Comparison of ENCODE assay signal across 8 mouse cellular contexts in the genomic region with DNA sequence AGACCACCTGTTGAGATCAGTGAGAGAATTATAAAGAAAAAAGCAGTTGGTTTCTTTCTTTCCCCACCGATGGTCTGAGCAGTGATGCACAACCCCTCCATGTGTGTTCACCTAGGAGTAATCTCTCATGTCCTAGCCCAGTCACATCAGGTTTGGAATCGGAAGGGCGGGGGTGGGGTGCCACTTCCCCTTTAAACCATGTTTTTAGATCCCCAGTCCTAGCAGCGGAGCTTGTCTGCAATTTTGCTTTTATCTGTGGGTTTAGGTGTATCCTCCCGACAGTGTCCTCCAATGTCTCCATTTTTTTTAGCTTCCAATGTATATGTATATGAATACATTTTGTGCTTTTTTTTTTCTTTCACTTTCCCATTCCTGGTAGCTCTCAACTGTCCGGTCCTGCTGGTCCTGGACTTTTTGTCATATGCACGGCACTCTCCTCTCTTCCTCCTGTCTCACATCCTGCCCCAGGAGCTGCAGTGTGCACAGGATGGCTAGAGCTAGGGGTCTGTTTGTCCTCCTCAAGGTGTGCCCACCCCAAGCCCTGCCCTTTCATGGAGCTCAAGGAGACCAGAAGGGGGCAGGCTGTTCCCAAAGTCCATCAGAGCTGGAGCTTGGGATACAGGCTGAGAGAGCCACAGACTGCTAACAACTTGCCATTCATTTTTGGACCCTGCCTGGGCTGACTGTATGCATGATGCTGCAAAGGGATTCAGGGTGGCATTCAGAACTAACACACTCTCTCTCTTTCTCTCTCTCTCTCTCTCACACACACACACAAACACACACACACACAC. TPM values are rescaled to one million over a fixed set of nuclear protein-coding genes. Genes with fewer than 3 reads are reported as not detected.
A peak's percentile ranks its signal among the peaks of the same experiment; 100 is the strongest.
DNase-seq lines count a peak whose midpoint lies in the region; ATAC-seq and TF ChIP-seq lines count a peak whose summit lies in the region.

No protein-coding gene starts in this region.

- WGBS in heart, embryonic 12.5 days: 61% methylated on average over 7 of the region's 7 CpGs
- WGBS in lung, postnatal 0 days: 67% methylated on average over 7 of the region's 7 CpGs

- no peak for DNase-seq in testis, postnatal 14 days (ENCODE audit: low spot score)
- DNase-seq in embryo, embryonic 9.5 days (ENCODE audit: extremely low spot score): peak; percentile 33
- DNase-seq in kidney, postnatal 14 days: peak; percentile 62
- DNase-seq in lung, postnatal 0 days (ENCODE audit: low spot score): peak; percentile 31
- DNase-seq in right cerebral cortex, postnatal 10 days (ENCODE audit: low spot score in 2 of 2): peak; percentile 81 to 82
- DNase-seq in thymus, postnatal 25 days: no peak

- no peak overlapping the region for H3K4me3 ChIP-seq in testis, adult 2 months (ENCODE audit: control insufficient read depth, low read depth, low read length)
- H3K4me3 ChIP-seq in heart, embryonic 12.5 days: no peak overlapping the region
- no peak overlapping the region for H3K4me3 ChIP-seq in lung, postnatal 0 days (ENCODE audit: low read depth, low read length)

- ATAC-seq in heart, embryonic 12.5 days (ENCODE audit: insufficient number of reproducible peaks, low FRiP score): no peak
- ATAC-seq in lung, postnatal 0 days: no peak

- peaks cover 15% of the 10 kb centered on the region for H3K4me1 ChIP-seq in testis, adult 2 months (ENCODE audit: control insufficient read depth, insufficient read depth, low read length)
- H3K4me1 ChIP-seq in heart, embryonic 12.5 days (replicated peaks): peaks cover 27% of the 10 kb centered on the region
- peaks cover 8% of the 10 kb centered on the region; the same call in 1 of the 2 replicates for H3K4me1 ChIP-seq in lung, postnatal 0 days (ENCODE audit: insufficient read depth, low read depth, low read length)

- peak; percentile 29; the same call in 1 of the 2 replicates for TF ChIP-seq CTCF in testis, adult 2 months (IDR thresholded peaks at IDR 0.05; ENCODE audit: control insufficient read depth, insufficient read depth, insufficient replicate concordance, low read depth, low read length)
- peak; percentile 68 for TF ChIP-seq CTCF in lung, postnatal 0 days (IDR thresholded peaks at IDR 0.05)

- H3K9ac ChIP-seq in heart, embryonic 12.5 days: no peak overlapping the region
- no peak overlapping the region for H3K9ac ChIP-seq in lung, postnatal 0 days (replicated peaks; ENCODE audit: low read depth)

- no peak overlapping the region for H3K27ac ChIP-seq in testis, adult 2 months (ENCODE audit: control insufficient read depth, insufficient read depth, low read depth, low read length)
- no peak overlapping the region for H3K27ac ChIP-seq in heart, embryonic 12.5 days (ENCODE audit: poor library complexity, severe bottlenecking)
- no peak overlapping the region for H3K27ac ChIP-seq in lung, postnatal 0 days (ENCODE audit: low read length)

- no peaks in the 10 kb centered on the region for H3K36me3 ChIP-seq in testis, adult 2 months (ENCODE audit: control insufficient read depth, insufficient read depth, low read length)
- no peaks in the 10 kb centered on the region for H3K36me3 ChIP-seq in heart, embryonic 12.5 days
- no peaks in the 10 kb centered on the region for H3K36me3 ChIP-seq in lung, postnatal 0 days (ENCODE audit: insufficient read depth, low read length)

- no peaks in the 10 kb centered on the region for H3K9me3 ChIP-seq in heart, embryonic 12.5 days (replicated peaks)
- no peaks in the 10 kb centered on the region for H3K9me3 ChIP-seq in lung, postnatal 0 days (ENCODE audit: low read length)

- peak overlapping the region; percentile 84 for H3K4me2 ChIP-seq in heart, embryonic 12.5 days
- 0 out of 2 replicates have a peak overlapping the region, but pooled peaks have one; percentile 6 for H3K4me2 ChIP-seq in lung, postnatal 0 days (replicated peaks; ENCODE audit: low read depth, low read length)

- TF ChIP-seq EP300 in lung, postnatal 0 days (IDR thresholded peaks at IDR 0.05): no peak

- TF ChIP-seq POLR2A in testis, adult 2 months (IDR thresholded peaks at IDR 0.05; ENCODE audit: control insufficient read depth, low read depth, low read length): no peak

- no peaks in the 10 kb centered on the region for H3K27me3 ChIP-seq in testis, adult 2 months (ENCODE audit: control insufficient read depth, insufficient read depth, low read length)
- H3K27me3 ChIP-seq in heart, embryonic 12.5 days (replicated peaks): 0 out of 2 replicates have a peak, but pooled peaks cover 3% of the 10 kb centered on the region
- H3K27me3 ChIP-seq in lung, postnatal 0 days (replicated peaks; ENCODE audit: insufficient read depth, low read length): peaks cover 4% of the 10 kb centered on the region; the same call in 1 of the 2 replicates

RNA-seq across cellular contexts. Expression of gene Xylt1, which starts 2.6 kb away (rescaled TPM):
- polyA plus RNA-seq in testis, adult 2 months (2012; rRNA removed): 0.79 and 1.0 TPM in 2 replicates
- 1.4 and 1.5 TPM in 2 replicates for polyA plus RNA-seq in heart, embryonic 12.5 days (2016; fragmentation: Nextera tagmentation; extraction: Ambion mirVana)
- 0.45 and 0.63 TPM in 2 replicates for polyA plus RNA-seq in lung, postnatal 0 days (2015; fragmentation: Nextera tagmentation; extraction: Ambion mirVana)

Comparison
In these comparisons a context has a peak if more than half of its experiments do, and no peak if none do; other contexts are left out.
1. DNase-seq: peak in embryo, embryonic 9.5 days (single experiment), kidney, postnatal 14 days (single experiment), lung, postnatal 0 days (single experiment) and right cerebral cortex, postnatal 10 days (2 of 2); none in testis, postnatal 14 days (single experiment) and thymus, postnatal 25 days (single experiment).